Mouse (Mus musculus): ENCODE measurements around the gene 4921517D22Rik.

- TF ChIP-seq HCFC1 (IDR thresholded peaks at IDR 0.05; ENCODE audit: borderline replicate concordance, insufficient read depth, low read length) (no peak), ZC3H11A (IDR thresholded peaks at IDR 0.05; ENCODE audit: borderline replicate concordance, low read depth, low read length) (no peak), ZNF384 (IDR thresholded peaks at IDR 0.05; ENCODE audit: low read depth, low read length) (no peak), CHD2 (IDR thresholded peaks at IDR 0.05; ENCODE audit: low read depth, low read length) (no peak)
Observed at GRCm38 (mm10) chr13:59640178-59640440, 53.8 kb downstream of the 4921517D22Rik start.

Measured in ES-E14 (cell line).